Mouse (Mus musculus): Measurements from ENCODE around the gene Suz12. TPM values are rescaled to one million over a fixed set of nuclear protein-coding genes. Genes with fewer than 3 reads are reported as not detected.
"Not testable (repeated sequence)": the region's sequence is repeated elsewhere in the genome, so short reads cannot be mapped to it uniquely, and the experiment has no call there.

The Suz12 gene
- total RNA-seq (2022): 10 to 100 TPM; 19.2 to 24.1 (median 21.6) TPM

- peak; percentile 86 to 89 for DNase-seq (ENCODE audit: low spot score in 2 of 2)
These were observed at the start of gene Suz12 for GRCm38 (mm10) chr11:79992592-79993355. Suz12 (plus strand) TSS chr11:79993106.

- no peak for DNase-seq (ENCODE audit: low spot score in 2 of 2)
These were observed 49.8 kb upstream of the Suz12 start for GRCm38 (mm10) chr11:79943136-79943535.

DNA sequence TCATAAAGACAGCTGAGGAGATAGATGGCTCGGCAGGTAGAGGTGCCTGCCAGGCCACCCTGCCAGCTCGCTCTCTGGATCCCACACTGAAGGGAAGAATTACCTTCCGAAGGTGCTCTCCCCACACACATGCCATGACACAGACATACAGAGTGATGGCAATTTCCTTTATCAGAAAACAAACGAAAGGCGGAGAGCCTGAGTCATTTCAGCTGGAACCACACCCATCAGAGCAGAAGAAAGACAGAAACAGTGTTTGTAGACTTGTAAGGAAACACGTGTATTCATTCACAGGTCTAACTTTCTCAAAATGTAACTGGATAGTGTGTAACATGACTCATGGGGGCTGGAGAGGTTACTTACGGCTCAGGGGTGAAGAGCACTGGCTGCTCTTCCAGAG, 49.3 kb upstream of the Suz12 start:
- no peak for DNase-seq (ENCODE audit: low spot score in 2 of 2)

GRCm38 (mm10) chr11:79947265-79947664, 45.6 kb upstream of the Suz12 start:
- DNase-seq (ENCODE audit: low spot score in 2 of 2): no peak

DNA sequence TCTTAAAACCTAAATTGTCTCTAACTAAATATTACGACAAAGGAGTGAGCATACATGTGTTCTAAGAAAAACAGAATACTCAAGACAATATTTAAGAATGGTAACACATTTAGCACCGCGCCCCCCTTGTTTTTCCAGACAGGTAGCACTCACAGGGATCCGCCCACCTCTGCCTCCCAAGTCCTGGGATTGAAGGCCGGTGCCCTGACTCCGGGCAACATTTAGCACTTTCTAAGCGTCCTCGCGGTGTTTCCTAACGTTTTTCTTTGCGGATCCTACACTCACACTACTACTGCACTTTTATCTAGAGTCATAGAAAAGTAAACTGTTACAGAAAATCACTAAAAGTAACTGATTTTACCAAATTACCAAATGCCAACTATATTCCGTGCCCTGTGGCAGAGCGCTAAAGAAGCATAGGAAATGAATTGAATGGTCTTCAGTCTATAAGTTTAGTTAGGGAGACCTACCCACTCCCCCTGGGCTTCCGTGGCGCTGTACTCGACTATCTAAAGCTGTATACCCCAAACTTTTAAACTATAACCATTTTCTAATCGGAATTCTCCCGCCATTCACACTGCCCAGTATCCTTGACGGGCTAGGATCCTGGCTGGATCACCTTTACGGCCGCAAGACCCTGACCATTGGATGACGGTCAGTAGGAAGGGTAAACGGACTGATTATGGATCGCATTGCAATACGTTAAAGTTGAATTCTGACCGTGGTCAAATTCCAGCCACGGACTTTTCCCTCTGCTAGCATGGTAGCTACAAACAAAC, 31.4 kb upstream of the Suz12 start:
- no peak for DNase-seq (ENCODE audit: low spot score in 2 of 2)

DNA sequence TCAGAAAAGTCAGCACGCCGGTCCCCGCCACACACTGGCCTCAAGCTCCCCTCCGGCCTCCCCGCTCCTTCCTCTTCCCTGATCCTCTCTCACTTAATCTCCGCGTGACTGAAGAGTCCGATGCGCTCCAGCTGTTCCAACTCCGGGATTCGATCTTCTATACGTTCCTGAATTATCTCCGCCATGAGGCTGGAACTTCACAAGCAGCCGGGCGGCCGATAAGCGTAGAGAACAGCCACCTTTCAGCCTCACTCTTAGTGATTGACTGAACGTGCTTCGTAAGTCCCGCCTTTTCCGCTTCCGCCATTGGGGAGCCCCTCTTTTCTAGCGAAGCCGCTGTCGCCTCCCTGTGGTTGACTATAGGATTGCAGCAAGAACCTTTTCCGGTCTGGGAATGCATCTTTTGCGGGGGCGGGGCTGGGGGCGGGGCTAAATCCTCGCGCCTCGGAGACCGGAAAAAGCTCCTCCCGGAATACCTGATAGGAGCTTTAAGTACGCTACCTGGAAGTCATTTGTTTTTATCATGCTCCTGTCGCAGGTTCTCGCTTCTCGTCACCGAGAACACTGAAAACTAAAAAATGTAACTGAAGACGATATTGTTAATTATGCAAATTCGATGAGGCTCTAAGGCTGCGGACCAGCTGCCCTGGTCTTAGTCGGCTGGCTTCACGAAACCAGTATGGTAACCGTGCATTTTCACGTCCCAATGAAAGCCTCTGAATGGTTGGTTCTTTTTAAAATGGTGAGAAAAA, 30.6 kb upstream of the Suz12 start, which contains the start of gene Utp6:
TSS of gene Utp6 (minus strand) at position 266 of the 752 bp plus-strand sequence.
- DNase-seq (ENCODE audit: low spot score in 2 of 2): peak; percentile 96

GRCm38 (mm10) chr11:79962877-79963183, 30.1 kb upstream of the Suz12 start:
- DNase-seq (ENCODE audit: low spot score in 2 of 2): no peak

GRCm38 (mm10) chr11:79963212-79963974, 29.5 kb upstream of the Suz12 start:
- DNase-seq (ENCODE audit: low spot score in 2 of 2): no peak

GRCm38 (mm10) chr11:79965896-79966295, 27.0 kb upstream of the Suz12 start:
- DNase-seq (ENCODE audit: low spot score in 2 of 2): no peak

GRCm38 (mm10) chr11:79967752-79968151, 25.2 kb upstream of the Suz12 start:
- DNase-seq (ENCODE audit: low spot score in 2 of 2): no peak

GRCm38 (mm10) chr11:79973133-79973532, 19.8 kb upstream of the Suz12 start:
- no peak for DNase-seq (ENCODE audit: low spot score in 2 of 2)

- no peak for DNase-seq (ENCODE audit: low spot score in 2 of 2)
These were observed 19.1 kb upstream of the Suz12 start for GRCm38 (mm10) chr11:79973626-79974476.

DNA sequence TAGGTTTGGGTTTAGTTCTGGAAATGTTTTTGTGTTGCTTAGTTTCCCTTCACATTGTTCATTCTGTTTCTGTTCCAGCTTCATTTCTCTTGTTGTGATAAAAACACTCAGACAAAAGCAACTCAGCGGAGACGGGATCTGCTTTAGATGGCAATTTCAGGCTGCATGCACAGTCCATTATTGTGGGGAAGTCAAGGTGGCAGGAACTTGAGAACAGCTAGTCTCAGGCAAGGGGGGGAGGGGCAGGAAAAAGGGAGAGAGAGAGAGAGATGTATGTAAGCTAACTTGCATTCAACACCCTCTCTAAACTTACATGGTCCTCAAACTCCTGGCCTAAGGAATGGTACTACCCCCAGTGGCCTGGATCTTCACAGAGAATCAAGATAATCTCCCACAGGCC, 17.5 kb upstream of the Suz12 start:
- DNase-seq (ENCODE audit: low spot score in 2 of 2): no peak

DNA sequence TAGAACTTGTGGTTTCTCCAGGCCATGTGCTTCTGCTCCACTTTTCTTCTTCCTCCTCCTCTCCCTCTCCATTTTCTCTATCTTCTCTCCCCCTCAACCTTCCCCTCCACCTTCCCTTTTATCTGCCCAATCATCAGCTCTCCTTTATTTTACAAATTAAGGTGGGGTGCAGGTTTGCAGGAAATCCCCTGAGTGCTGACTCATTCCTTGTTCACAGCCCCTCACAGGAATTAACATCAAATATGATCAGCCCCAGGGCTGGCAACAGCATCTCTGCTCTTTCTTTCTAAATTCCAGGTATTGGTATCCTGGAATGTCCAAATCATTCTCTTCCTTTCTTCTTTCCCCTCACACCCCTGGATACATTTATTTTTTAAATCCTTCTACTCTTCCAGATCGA, 16.7 kb upstream of the Suz12 start:
- no peak for DNase-seq (ENCODE audit: low spot score in 2 of 2)

DNA sequence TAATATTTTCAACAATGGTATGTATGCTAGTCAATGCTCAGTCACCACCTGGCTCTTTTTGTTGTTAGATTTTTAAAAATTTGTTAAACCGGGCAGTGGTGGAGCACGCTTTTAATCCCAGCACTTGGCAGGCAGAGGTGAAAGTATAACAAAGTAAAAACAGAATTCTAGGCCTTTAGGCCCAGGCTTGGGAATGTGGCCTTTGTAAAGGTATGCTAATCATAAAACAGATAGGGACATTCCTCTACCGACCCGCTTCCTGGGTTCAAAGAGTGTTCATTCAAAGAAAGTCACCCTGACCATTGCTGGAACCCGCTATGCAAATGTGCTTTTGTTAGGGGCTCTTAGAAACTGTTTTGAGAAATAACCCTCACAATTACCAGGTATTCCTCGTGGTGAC, 16.3 kb upstream of the Suz12 start:
- DNase-seq (ENCODE audit: low spot score in 2 of 2): not testable (repeated sequence)

GRCm38 (mm10) chr11:79977061-79977460, 15.8 kb upstream of the Suz12 start:
- not testable (repeated sequence) for DNase-seq (ENCODE audit: low spot score in 2 of 2)

DNA sequence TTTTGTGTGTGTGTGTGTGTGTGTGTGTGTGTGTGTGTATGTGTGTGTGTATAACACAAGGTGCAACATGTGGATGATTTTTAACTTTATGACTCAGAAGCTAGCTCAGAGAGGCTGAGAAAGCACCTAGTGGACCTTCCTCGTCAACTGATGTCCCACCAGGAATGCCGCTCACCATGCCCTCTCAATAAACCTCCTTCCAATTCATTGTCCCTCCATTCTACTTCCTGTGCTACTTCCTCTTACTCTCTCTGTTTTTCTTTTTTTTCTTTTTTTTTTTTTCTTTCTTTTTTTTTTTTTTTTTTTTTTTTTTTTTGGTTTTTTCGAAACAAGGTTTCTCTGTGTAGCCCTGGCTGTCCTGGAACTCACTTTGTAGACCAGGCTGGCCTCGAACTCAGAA, 15.2 kb upstream of the Suz12 start:
- DNase-seq (ENCODE audit: low spot score in 2 of 2): not testable (repeated sequence)

GRCm38 (mm10) chr11:79986886-79987285, 6.0 kb upstream of the Suz12 start:
- DNase-seq (ENCODE audit: low spot score in 2 of 2): no peak

DNA sequence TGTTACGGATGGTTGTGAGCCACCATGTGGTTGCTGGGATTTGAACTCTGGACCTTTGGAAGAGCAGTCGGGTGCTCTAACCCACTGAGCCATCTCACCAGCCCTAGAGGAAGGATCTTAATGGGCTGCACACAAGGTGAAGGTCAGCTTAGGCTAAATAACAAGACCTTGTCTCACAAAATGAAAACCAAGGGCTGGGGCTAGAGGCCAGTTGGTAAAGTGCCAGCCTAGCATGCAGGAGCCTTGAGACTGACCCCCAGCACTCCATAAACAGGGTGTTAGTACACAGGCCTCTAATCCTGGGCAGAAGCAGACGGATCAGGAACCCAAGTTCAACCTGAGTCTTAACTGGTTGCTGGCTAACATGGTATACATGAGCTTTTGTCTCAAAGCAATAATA, 5.0 kb upstream of the Suz12 start:
- no peak for DNase-seq (ENCODE audit: low spot score in 2 of 2)

GRCm38 (mm10) chr11:79990120-79990519, 2.8 kb upstream of the Suz12 start:
- DNase-seq (ENCODE audit: low spot score in 2 of 2): no peak

Data from gastrocnemius, adult 8-10 months (tissue).